Mouse (Mus musculus) E14TG2a.4 (cell line): ENCODE data around the gene Atp5g2.
A peak's percentile ranks its signal among the peaks of the same experiment; 100 is the strongest.

ENCODE experiments used
- CTCF ChIP-seq: conservative IDR thresholded peaks from 2 replicates; pipeline ENCODE4 v1.5.1; 2014; ENCODE audit warnings: low read length
- NANOG ChIP-seq: IDR thresholded peaks from 2 replicates; pipeline ENCODE4 v1.6.1; 2014; ENCODE audit warnings: borderline replicate concordance, low read length, mixed read lengths

GRCm38 (mm10) chr15:102716132-102716531 is 44.0 kb upstream of the Atp5g2 start:
- TF ChIP-seq CTCF (0 out of 2 replicates have a peak, but pooled peaks have one; percentile 1), NANOG (no peak)
